Mouse (Mus musculus): ENCODE measurements around the gene Gabrb1. TPM values are rescaled to one million over a fixed set of nuclear protein-coding genes. Genes with fewer than 3 reads are reported as not detected.

Gabrb1 gene
- total RNA-seq, 2 experiments from 2014 or later = 83.9 to 93.3 TPM

DNA sequence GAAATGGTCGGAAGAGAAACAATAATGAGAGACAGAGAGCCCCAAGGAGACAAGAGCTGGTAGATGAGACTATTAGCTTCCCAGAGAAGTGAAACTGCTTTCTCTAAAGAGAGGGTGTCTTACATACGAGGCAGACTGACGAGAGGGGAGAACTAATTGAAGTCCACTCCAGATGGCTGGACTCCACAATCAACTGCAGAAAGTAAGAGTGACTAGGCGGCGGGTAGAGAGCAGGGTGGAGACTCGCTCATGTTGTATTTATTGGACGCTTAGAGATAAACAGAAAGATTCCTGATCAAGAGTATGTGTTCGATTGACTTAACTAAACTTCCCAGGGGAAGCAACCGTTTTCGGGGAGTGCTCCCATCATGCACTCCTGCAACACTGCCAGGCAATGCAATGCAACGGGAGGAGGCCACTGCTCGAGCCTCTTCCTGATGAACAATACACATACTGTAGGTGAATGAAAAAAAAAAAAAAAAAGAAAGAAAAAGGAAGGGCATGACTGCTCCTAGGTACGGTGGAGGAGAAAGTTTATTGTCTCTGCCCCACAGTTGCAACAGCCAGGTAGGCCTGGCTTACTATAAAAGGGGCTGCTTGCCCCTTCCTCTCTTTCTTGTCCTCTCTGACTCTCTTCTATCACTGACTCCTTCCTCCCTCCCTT, 526.7 kb downstream of the Gabrb1 start:
- intact Hi-C loops (cut with DNase I) = no loop called here

DNA sequence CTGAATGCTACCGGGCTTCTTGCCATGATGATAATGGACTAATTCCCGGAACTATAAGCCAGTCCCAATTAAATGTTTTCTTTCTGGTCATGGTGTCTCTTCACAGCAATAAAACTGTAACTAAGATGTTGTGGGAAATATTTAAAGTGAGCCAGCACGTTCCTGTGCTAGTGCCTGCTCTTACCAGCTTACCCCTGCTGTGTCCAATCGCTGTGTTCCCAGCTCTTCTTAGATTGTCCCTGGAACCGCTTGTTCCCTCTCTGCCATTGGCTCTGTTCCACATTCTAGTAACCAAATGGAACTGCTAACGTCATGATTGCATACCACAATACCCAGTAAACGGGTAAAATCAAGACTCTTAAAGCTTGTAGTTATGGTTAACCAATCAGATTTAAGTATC, 533.2 kb downstream of the Gabrb1 start:
- DNase-seq (ENCODE audit: low spot score in 2 of 2) = no peak
- intact Hi-C loops (cut with DNase I) = no loop called here

More for the DNA sequence above, 526.7 kb downstream of the Gabrb1 start:
- no peak for DNase-seq (ENCODE audit: low spot score in 2 of 2)

DNA sequence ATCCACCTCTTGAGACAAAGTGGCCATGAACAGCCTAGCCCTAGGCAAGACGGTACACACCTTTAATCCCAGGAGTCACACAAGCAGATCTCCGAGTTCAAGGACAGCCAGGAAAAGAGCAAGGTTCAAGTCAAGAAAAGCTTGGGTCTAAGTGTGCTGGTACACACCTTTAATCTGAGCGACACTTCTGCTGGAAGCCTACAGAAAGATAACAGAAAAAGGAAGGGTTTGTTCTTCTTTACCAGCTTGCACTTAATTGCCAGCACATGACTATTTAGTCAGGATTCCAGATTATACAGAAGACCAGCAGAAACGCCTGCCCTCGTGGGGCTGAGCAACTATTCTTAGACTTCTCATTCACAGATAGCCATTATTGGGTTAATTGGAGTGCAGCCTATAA, 534.0 kb downstream of the Gabrb1 start:
- intact Hi-C loops (cut with DNase I) = no loop called here
- DNase-seq (ENCODE audit: low spot score in 2 of 2) = no peak

DNA sequence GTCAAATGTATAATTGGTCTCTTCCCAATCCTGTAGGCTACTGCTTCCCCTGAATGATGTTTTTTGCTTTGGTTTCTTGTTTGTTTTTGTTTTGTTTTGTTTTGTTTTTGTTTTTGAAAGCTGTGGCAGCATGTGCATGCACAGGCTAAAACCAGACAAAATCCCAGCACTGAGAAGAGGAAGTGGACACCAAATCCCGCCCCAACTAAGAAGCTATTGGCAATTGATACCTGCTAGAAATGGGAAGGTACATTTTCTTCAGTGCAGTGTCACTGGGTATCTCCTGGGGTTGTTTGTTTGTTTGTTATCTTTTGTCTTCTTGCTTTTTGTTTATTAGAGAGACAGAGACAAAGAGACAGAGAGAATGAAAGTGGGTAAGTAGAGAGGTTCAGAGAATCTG, 537.5 kb downstream of the Gabrb1 start:
- intact Hi-C loops (cut with DNase I) = no loop called here
- no peak for DNase-seq (ENCODE audit: low spot score in 2 of 2)

Other genes with a start within 250 kb of the Gabrb1 start
- gene Cox7b2, start 109.9 kb upstream of the Gabrb1 start, total RNA-seq (2021) = not detected
- 100 to 1,000 TPM in 1 of 2 experiments, 10 to 100 TPM in 1; 98.6 to 110 TPM for gene Gabra4, start 195 bp downstream of the Gabrb1 start, total RNA-seq (2021)

All from left cerebral cortex, postnatal 36 days (tissue).